Mouse (Mus musculus) T-cell, adult 2 months (primary cell): ENCODE data around the gene Rap1gap2.

Experiments
- DNase-seq: peaks from one replicate; pipeline ENCODE4 v3.0.0; 2022; ENCODE audit warnings: low spot score

Rap1gap2 gene

DNA sequence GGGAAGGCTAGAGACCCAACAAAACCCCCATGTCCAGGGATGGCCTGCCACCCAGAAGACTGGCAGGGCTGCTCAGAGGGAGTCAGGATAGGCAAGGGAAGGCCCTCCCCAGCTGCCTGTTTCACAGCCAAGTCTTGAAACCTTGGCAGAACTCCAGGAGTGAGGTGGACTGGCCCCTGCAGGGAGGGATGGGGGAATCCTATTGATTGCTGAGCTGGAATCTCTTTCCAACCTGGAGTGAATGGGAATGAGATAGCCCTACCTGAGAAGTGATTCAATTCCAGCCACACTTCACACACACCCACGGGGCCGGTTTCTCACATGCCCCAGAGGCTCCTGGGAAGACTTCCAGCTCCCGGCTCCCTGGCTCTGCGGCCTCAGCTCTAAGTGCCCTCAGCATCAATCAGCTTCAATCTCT, 200.9 kb downstream of the Rap1gap2 start:
- DNase-seq, result no peak

DNA sequence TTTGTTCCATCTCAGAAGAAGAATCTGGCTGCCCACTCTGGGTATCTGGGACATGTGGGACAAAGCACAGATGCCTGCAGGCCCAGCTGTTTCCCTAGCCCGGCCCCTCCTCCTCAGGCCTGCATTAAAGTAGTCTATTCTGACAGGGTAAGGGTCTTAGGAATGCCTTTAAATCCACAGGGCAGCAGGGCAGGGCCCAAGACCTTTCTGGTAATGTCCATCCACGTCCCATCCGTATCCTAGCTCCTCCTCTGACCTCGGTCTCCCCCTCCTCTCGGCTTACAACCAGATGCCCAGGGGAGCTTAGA, 201.3 kb downstream of the Rap1gap2 start:
- DNase-seq, result no peak

DNA sequence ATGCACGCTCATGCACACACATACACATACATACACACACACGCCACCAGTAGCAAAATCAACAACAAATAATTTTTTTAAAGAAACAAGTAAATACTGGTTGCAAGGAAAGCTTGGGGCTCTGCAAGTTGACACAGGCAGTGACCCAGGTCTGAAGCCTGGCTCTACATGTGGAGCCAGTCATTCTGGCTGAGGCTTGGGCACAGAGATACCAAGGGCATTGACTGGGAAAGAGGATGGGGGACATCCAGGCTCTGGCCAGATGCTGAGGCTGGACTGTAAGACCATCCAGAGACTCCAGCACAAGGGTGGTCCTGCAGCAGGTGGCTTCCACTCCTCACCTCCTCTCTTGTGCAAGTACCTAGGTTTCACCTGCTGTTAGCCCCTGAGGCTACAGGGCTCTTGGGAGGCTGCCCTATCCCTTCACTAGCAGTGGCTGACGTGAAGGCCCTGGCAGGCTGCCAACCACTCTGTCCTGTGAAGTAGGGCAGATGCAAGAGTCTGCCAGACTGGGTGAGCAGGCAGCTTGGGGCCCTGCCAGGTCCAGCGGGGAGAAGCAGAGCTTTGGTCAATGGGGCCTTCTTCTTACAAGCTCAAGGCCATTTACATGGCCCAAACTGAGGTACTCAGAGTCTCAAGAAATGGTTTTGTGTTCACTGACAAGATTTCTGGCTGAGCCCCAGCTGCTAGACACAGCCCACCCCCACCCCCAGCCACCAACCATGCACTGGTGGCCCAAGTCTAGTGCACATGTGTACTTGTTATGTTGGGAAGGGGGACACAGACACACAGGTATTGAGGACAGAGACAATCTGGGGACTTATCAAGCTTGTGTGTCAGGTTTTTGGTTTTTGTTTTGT, 201.9 kb downstream of the Rap1gap2 start:
- no peak for DNase-seq

DNA sequence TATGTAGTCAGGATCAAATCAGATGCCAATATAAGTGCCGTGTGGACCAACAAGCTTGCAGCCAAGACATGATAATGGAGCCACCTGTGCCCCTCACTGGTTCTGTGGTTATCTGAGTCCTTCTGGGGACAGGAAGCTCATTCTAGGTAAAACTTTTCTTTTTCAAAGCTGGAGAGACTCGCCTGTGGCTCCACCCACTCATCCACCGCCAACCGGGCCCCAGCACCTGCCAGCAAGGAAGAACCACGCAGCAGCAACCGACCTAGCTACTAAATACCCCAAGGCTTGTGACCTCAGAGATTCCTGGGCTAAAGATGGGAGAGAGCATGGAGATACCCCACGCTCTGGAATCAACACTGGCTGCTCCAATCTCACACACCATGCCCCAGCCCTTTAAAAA, 205.5 kb downstream of the Rap1gap2 start:
- DNase-seq, result no peak

DNA sequence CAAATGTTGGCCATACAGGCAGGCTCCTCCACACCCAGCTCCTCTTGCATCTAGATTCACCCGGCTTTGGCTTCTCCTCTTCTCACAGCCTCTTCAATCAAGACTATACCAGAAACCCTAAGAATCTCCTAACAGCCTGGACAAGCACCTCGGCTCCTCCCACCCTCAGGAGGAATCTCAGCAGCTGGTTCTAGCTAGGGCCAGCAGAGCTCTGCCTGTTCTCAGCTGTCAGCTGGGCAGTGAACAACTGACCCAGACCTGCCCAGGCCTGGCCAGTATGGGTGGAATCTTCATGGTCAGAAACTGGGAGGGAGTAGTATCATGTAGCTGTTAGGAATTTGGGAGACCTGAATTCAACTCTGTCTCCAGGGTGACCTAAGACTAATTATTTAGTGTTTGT, 206.5 kb downstream of the Rap1gap2 start:
- DNase-seq, result no peak

DNA sequence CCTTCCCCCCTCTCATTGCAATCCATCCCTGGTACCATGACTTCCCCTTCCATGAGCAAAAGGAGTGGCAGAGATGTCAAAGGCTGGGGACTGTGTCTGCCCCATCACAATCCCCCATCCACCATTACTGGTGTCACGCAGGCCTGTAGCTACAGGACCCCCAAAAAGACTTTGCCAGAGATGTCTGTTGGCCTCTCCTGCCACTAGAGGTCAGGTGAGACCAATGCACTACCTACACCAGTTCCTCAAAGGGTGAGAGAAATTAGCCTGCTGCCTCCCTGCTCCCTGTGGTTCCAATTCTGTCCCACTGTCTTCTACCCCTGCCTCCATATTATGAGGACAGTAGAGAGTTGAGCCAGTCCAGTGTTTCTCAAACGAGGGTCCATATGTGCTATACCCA, 208.6 kb downstream of the Rap1gap2 start:
- DNase-seq, result no peak

DNA sequence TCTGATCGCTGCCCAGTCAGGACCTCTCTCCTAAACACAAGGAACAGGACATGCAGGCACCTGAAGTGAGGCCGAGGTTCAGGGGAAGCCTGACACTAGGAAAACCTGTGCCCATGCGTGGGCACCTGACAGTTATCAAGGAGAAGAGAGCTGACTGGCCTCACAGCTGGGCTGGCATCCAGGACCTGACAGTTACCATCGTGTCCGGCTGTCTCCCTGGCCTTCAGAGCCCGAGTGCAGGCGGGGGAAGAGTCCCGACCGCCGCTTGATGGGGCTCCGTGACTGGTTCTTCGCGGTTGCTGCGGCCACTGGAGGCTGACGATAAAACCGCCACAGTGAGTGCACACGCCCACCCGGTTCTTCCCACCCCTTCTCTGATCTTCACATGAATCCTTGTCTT, 215.1 kb downstream of the Rap1gap2 start:
- DNase-seq, result no peak

DNA sequence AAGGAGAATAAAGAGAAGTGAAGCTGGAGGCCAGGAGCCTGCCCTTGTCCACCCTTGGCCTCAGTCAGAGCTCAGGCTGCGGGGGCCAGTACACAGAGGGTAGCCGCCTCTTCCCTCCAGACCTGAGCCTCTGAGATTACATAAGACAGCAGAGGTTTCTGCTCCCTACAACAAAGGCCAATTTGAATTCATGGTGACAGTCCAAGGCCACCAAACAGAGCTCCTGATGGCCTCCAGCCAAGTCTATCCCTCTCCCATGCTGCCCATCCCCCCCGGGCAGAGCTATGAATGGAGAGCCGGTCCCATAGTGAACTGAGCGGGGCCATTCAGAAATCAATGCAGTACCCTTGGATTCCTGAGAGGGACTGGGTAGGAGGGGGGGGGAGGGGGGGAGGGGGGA, 217.2 kb downstream of the Rap1gap2 start:
- no peak for DNase-seq

DNA sequence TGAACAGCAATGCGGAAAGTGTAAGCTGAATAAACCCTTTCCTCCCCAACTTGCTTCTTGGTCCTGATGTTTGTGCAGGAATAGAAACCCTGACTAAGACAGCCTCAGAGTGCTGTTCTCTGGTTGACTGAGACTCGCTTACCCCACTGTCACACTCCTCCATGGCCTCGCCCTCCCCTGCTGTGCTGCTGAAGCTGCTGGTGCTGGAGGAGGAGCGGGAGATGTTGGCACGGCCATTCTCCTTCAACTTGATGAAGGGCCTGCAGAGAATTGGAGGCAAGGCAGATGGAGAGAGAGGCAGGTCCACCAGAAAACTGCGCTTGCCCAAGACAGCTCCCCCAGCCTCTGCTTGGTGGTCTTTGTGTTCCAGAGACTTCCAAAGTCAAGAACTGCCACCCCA, 217.8 kb downstream of the Rap1gap2 start:
- no peak for DNase-seq

DNA sequence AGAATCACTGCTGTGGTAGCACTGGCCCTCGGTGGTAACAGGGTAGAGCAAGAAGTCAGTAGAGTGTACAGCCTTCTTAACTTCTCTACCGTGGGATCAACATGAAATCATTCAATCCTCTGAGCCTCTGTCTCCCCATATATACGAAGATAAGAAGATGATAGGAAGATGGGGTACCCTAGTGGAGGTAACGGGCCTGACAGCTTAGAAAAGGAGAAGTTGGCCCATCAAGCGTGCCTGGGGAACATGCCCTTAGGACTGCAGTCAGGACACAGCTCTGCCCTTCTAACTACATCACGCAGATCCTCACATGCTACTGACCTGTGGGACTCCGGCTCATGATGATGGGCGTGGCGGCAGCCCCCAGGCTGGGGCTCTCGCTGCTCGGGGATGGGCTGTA, 218.8 kb downstream of the Rap1gap2 start:
- DNase-seq, result no peak

DNA sequence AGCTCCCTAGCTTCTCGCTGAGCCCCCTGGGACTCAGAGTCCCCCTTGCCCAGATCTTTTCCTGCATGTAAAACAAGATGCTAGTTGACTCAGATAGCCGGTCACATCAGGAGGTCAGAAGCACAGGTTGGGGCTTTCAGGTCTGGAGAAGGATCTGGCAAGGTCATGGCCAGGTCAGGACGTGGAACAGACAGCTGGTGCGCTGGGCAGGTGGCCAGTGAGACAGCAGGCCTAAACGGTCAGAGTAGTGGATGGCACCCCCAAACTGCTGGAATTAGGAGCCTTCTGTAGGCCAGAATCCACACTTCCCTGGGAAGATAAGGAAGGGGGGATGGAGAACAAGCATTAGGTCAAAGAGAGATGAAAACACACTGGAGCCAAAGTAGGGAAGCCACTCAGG, 223.5 kb downstream of the Rap1gap2 start:
- DNase-seq, result no peak

DNA sequence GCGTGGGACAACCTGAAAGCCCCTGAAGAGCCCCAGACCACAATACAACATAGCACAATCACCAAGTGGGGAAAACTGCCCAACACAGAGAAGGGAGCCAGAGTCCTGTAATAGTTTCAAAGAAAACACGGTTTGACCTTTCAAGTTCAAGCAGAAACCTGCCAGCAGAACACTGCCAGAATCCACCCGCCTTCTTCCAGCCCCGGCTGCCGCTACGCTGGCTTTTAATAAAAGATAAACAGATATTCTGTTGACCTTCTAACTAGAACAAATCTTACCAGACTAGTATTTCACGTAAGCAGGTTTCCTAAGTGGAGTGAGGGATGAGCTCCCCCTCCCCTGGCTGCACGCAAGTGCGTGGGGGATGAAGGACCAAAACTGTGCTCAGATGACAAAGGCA, 225.0 kb downstream of the Rap1gap2 start:
- no peak for DNase-seq

DNA sequence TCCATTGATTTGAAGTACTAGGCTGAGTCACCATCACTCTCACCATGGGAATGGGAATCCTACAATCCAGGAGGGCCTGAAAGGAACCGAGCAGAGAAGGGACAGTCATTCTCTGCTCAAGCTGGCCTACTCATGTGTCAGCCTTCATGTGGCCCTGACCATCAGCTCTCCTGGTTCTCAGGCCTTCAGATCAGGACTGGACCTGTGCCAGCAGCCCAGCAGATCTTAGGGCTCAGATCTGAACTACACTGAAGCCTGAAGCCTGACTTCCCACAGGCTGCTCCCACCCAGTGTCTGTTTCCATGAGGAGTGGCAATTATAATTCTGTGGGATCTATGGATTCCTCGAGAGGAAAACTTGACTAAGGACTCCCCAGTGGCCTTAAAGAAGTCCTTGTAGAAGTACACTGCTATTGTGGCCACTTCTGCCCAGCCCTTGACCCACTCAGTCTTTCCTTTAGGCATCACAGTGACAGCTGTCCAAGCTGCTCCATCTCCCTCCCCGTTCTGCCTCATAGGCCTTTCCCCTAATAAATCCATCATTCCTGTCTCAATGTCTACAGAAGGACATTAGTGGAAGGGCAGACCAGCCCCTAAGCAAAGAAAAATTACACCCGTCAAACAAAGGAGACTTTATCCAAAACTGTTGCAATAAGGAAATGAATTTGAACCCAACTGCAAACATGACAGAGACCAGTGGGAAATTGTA, 231.4 kb downstream of the Rap1gap2 start:
- DNase-seq, result no peak

DNA sequence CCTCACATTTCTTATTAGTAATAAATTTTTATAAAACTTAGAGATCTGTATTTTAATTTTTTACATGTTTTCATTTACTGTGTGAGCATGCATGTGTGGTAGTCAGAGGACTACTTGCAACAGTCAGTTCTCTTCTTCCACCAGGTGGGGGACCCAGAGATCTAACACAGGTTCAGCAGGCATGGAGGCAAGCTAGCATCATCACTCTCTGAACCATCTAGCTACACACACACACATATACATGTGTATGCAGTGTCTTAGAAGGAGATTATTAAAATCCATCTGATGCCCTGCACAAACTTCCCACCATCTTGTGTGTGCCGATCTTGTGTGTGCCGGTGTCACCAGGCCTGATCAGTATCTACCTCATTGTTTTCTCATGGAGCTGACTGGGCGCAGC, 233.9 kb downstream of the Rap1gap2 start:
- DNase-seq, result peak; percentile 7

DNA sequence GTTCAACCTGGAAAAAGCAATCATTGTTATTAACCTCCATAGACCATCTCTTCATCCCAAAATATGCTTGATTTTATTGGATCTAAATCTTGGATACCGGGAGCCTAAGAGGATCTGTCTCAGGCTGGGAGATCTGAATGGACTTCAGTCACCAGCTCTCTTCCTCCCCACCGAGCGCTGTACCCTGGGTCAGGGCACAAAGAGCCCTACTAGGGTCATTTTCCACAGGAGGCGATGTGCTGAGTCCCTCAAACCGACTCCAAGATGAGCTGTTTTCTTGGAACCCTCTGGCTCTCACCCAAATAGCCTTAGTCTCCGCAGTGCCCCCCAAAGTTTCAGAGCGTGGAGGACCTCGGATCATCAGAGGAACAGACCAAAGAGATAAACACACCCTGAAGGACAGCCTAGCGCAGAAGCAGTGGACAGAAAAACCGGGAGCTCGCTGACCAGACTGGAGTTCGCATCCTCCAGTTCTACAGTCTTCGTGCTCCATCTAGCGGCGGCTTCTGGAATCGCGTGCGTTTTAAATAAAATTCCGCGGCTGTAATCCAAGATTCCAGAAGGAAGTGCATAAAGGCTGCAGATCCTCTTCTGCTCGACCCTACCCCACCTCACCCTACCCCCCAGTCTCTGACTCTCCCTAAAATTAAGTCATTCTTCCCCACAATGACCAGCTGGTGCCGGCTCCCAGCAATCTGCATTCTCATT, 239.2 kb downstream of the Rap1gap2 start:
- peak; percentile 30 for DNase-seq

DNA sequence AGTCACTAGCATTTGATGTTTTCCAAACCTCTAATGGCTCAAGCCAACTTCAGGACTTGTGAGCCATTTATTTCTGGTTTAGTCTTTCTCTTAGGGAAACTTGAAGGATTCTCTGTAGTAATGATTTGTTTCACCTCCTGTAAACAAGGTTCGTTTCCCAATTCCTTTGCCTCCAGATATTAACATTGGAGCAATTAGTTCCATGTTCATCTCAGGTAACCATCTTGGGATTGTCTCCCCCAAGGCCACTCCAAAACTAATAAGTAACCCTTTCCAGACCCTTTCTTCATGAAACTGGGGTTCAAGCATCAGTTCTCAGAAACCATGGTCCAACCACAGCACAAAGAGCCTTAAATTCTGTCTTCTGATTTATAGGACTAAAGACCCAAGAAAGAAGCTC, 248.9 kb downstream of the Rap1gap2 start, which contains the start of gene Olfr412:
Gene Olfr412 (plus strand): TSS at position 301 of the 400 bp plus-strand sequence.
- DNase-seq, result no peak

DNA sequence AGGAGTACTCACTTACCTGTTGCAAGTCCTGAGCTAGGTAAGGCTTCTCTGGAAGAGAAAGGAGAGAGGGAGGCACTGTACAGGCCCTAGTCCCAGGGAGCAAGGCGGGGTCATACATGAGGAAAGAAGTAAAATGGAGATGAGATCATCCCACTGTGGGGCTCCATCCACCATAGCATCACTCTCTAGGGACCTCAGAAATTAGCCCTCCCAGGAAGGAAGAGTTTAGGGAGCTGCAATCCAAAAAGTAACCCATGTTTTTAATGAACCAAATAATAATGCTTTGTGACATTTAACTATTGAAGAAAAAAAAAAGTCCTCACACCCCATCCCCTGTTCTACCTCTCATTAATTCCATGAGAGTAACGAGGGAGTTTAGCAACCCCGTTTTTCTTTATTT, 258.2 kb downstream of the Rap1gap2 start, which contains the start of gene Olfr411:
Gene Olfr411 (minus strand): TSS at position 101 of the 400 bp plus-strand sequence.
- DNase-seq, result no peak

DNA sequence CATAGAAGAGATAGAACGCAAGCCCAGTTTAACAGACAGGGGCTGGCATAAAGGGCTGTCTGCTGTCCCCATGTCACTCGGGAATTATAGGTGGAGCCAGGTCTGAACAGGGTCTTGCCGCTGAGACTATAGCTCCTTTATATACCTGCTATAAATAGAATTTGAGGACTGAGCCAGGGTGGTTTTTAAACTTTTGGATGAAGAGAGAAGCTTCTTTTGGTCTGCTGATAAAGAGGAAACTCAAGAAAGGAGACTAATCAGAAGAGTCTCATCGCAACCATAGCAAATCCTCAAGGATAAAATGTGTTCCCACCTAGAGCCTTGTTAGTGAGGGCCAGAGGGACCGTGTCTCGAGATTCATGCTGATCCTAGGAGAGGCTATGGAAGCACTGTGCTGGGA, 272.8 kb downstream of the Rap1gap2 start, which contains the start of gene Olfr410:
Gene Olfr410 (minus strand): TSS at position 101 of the 400 bp plus-strand sequence.
- DNase-seq, result no peak
